In genomic region chr1:106570366-106570765, GRCm38 (mm10) we compare ENCODE assay signal across 9 mouse cellular contexts.
DNase-seq lines count a peak whose midpoint lies in the region; ATAC-seq and TF ChIP-seq lines count a peak whose summit lies in the region.
"Had no signal": no experiment of that assay in that cellular context is flagged by ENCODE, and none has a peak within 500 bp of the region (broad histone marks: within the 10 kb centered on the region; RNA-seq: fewer than 3 reads in every experiment).

No protein-coding gene starts in this region.

- H3K27ac ChIP-seq in kidney, embryonic 15.5 days = peak overlapping the region; percentile 19; the same call in 1 of the 2 replicates
- H3K27ac ChIP-seq in kidney, adult 2 months (ENCODE audit: insufficient read depth, low read depth, low read length) = no peak overlapping the region
- H3K27ac ChIP-seq in neural tube, embryonic 14.5 days (ENCODE audit: low read depth, low read length) = no peak overlapping the region
- peak overlapping the region; percentile 39 for H3K27ac ChIP-seq in small intestine, adult 2 months (ENCODE audit: insufficient read depth, low read depth, low read length)

- TF ChIP-seq CTCF in kidney, adult 2 months (conservative IDR thresholded peaks at IDR 0.05; ENCODE audit: insufficient read depth, insufficient read length, low read depth, low read length) = no peak
- no peak for TF ChIP-seq CTCF in small intestine, adult 2 months (IDR thresholded peaks at IDR 0.05; ENCODE audit: extremely low read depth, insufficient read length, insufficient replicate concordance, low read depth, low read length)

- 57% methylated on average over 6 of the region's 6 CpGs for WGBS in kidney, embryonic 15.5 days
- whole genome bisulfite sequencing in kidney, adult 2 months = 55% methylated on average over 6 of the region's 6 CpGs
- WGBS in neural tube, embryonic 14.5 days = 74% methylated on average over 6 of the region's 6 CpGs
- WGBS in small intestine, adult 2 months = 74% methylated on average over 6 of the region's 6 CpGs

- no peaks in the 10 kb centered on the region for H3K36me3 ChIP-seq in kidney, embryonic 15.5 days
- H3K36me3 ChIP-seq in kidney, adult 2 months (ENCODE audit: control insufficient read depth, insufficient read depth, low read length) = no peaks in the 10 kb centered on the region
- no peaks in the 10 kb centered on the region for H3K36me3 ChIP-seq in neural tube, embryonic 14.5 days (ENCODE audit: control insufficient read depth, insufficient read depth, low read length)
- H3K36me3 ChIP-seq in small intestine, adult 2 months (ENCODE audit: control insufficient read depth, insufficient read depth, low read length) = no peaks in the 10 kb centered on the region

- no peaks in the 10 kb centered on the region for H3K27me3 ChIP-seq in kidney, embryonic 15.5 days
- no peaks in the 10 kb centered on the region for H3K27me3 ChIP-seq in kidney, adult 2 months (replicated peaks; ENCODE audit: control insufficient read depth, insufficient read depth, low read length)
- no peaks in the 10 kb centered on the region for H3K27me3 ChIP-seq in neural tube, embryonic 14.5 days (ENCODE audit: control insufficient read depth, insufficient read depth, low read length)
- no peaks in the 10 kb centered on the region for H3K27me3 ChIP-seq in small intestine, adult 2 months (ENCODE audit: control insufficient read depth, insufficient read depth, low read length)

- no peak for DNase-seq in frontal cortex, postnatal 36 days (ENCODE audit: low spot score in 2 of 2)
- DNase-seq in kidney, adult 2 months = no peak
- no peak for DNase-seq in neural tube, embryonic 10.5 days (ENCODE audit: extremely low spot score, low spot score)
- no peak for DNase-seq in layer of hippocampus, adult 9-10 months (ENCODE audit: low spot score)

- no peak overlapping the region for H3K9ac ChIP-seq in kidney, embryonic 15.5 days
- H3K9ac ChIP-seq in neural tube, embryonic 14.5 days (replicated peaks; ENCODE audit: low read depth, low read length) = no peak overlapping the region

- no peak overlapping the region for H3K4me3 ChIP-seq in kidney, embryonic 15.5 days (replicated peaks)
- no peak overlapping the region for H3K4me3 ChIP-seq in kidney, adult 2 months (ENCODE audit: insufficient read depth, low read depth, low read length)
- no peak overlapping the region for H3K4me3 ChIP-seq in neural tube, embryonic 14.5 days (ENCODE audit: low read depth, low read length)
- no peak overlapping the region for H3K4me3 ChIP-seq in small intestine, adult 2 months (ENCODE audit: low read depth, low read length)
- H3K4me3 ChIP-seq: myocyte had no signal

- ATAC-seq in frontal cortex, adult (ENCODE audit: low TSS enrichment) = peak; percentile 54
- ATAC-seq in kidney, embryonic 15.5 days (replicated peaks; ENCODE audit: low FRiP score) = no peak
- peak; percentile 48; the same call in 1 of the 2 replicates for ATAC-seq in neural tube, embryonic 14.5 days (ENCODE audit: low read depth)

- H3K4me2 ChIP-seq in kidney, embryonic 15.5 days = no peak overlapping the region
- no peak overlapping the region for H3K4me2 ChIP-seq in neural tube, embryonic 14.5 days (ENCODE audit: low read depth, low read length)

- TF ChIP-seq POLR2A in kidney, adult 2 months (IDR thresholded peaks at IDR 0.05; ENCODE audit: low read depth, low read length) = no peak
- TF ChIP-seq POLR2A in small intestine, adult 2 months (IDR thresholded peaks at IDR 0.05; ENCODE audit: low read depth, low read length) = no peak

- peaks cover 42% of the 10 kb centered on the region for H3K4me1 ChIP-seq in kidney, embryonic 15.5 days
- 0 out of 2 replicates have a peak, but pooled peaks cover 2% of the 10 kb centered on the region for H3K4me1 ChIP-seq in kidney, adult 2 months (ENCODE audit: control insufficient read depth, insufficient read depth, low read length)
- no peaks in the 10 kb centered on the region for H3K4me1 ChIP-seq in neural tube, embryonic 14.5 days (ENCODE audit: control insufficient read depth, insufficient read depth, low read length)
- peaks cover 3% of the 10 kb centered on the region; the same call in 1 of the 2 replicates for H3K4me1 ChIP-seq in small intestine, adult 2 months (ENCODE audit: control insufficient read depth, insufficient read depth, insufficient read length, low read length)

- H3K9me3 ChIP-seq in kidney, embryonic 15.5 days (replicated peaks) = no peaks in the 10 kb centered on the region
- H3K9me3 ChIP-seq in neural tube, embryonic 14.5 days (ENCODE audit: control insufficient read depth, low read length) = no peaks in the 10 kb centered on the region

Comparison
In these comparisons a context has a peak if more than half of its experiments do, and no peak if none do; other contexts are left out.
1. H3K27ac ChIP-seq: peak in kidney, embryonic 15.5 days (single experiment) and small intestine, adult 2 months (single experiment); none in kidney, adult 2 months (single experiment) and neural tube, embryonic 14.5 days (single experiment).